Mouse (Mus musculus) olfactory bulb, adult 2 months (tissue): ENCODE results near the gene Ces1g.

ENCODE experiments used
- CTCF ChIP-seq: fragments of 200-500 bp; IDR thresholded peaks from 2 replicates; pipeline ENCODE4 v1.5.1; 2012; ENCODE audit warnings: low read depth, mild to moderate bottlenecking, low read length, moderate library complexity; ENCODE audit not compliant: insufficient read depth
- POLR2A ChIP-seq: fragments of 200-500 bp; IDR thresholded peaks from 2 replicates; pipeline ENCODE4 v1.6.1; 2012; ENCODE audit warnings: mild to moderate bottlenecking, low read depth, low read length, moderate library complexity; ENCODE audit not compliant: insufficient read depth

GRCm38 (mm10) chr8:93274609-93275008, 62.5 kb downstream of the Ces1g start:
- TF ChIP-seq POLR2A (no peak), CTCF (no peak)
